In the genomic region with DNA sequence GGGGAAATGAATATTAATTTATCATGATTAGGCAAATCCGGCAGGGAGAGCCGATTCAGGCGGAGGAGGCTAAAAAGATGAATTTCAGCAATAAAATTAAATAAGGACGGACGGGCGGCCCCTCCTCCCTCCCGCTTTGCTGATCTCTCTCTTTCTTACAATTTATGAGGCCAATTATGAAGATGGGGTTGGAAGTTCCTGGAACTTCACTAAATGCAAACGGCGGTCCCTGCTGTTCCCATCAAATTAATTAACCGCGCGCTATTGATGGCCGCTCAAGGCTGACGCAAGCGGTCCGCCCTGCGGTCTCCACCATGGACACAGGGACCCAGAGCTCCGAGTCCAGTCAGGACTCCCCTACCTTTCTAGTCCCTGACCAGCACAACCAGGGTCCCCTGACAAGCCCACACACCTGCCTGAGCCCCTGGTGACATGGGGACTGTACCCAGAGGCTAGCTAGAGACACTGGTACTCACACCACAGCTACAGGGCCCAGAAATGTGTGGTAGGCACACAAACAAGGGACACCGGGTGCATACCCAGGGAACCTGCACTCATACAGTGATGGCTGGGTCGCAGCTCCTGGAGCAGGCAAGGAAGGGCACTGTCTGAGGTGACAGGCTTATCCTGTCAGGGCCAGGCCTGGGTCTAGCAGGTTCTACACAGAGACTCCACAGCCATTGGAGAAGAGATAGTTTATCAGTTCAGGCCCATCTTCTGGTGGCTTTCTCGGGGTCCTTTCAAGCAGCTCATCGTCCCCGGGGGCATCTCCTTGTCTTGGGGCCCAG, we compare ENCODE assay signal across 17 mouse cellular contexts. TPM values are rescaled to one million over a fixed set of nuclear protein-coding genes. Genes with fewer than 3 reads are reported as not detected.
DNase-seq lines count a peak whose midpoint lies in the region; ATAC-seq and TF ChIP-seq lines count a peak whose summit lies in the region.
"Had no signal": no experiment of that assay in that cellular context is flagged by ENCODE, and none has a peak within 500 bp of the region (broad histone marks: within the 10 kb centered on the region; RNA-seq: fewer than 3 reads in every experiment).

No protein-coding gene starts in this region.

- H3K36me3 ChIP-seq in forebrain, embryonic 10.5 days (replicated peaks): peaks cover 25% of the 10 kb centered on the region
- H3K36me3 ChIP-seq in forebrain, embryonic 15.5 days: no peaks in the 10 kb centered on the region
- peaks cover 9% of the 10 kb centered on the region; the same call in 1 of the 2 replicates for H3K36me3 ChIP-seq in kidney, embryonic 16.5 days (ENCODE audit: insufficient read depth, low read length)
- H3K36me3 ChIP-seq in neural tube, embryonic 12.5 days: peaks cover 21% of the 10 kb centered on the region

- intact Hi-C loops in heart, postnatal 25 days (cut with DNase I): loop anchor here (5.0 kb wide), 2 partner anchors 267 to 372 kb away; no protein-coding TSS in a partner anchor

- H3K9me3 ChIP-seq in forebrain, embryonic 10.5 days: no peaks in the 10 kb centered on the region
- no peaks in the 10 kb centered on the region for H3K9me3 ChIP-seq in forebrain, embryonic 15.5 days
- no peaks in the 10 kb centered on the region for H3K9me3 ChIP-seq in kidney, embryonic 16.5 days (ENCODE audit: low read length)
- H3K9me3 ChIP-seq in neural tube, embryonic 12.5 days: no peaks in the 10 kb centered on the region
- H3K9me3 ChIP-seq: hindbrain, embryonic 12.5 days had no signal

- H3K4me2 ChIP-seq in forebrain, embryonic 15.5 days (replicated peaks): no peak overlapping the region
- no peak overlapping the region for H3K4me2 ChIP-seq in kidney, embryonic 16.5 days (replicated peaks; ENCODE audit: low read depth, low read length)
- peak overlapping the region; percentile 20; the same call in 1 of the 2 replicates for H3K4me2 ChIP-seq in neural tube, embryonic 12.5 days (replicated peaks)
- H3K4me2 ChIP-seq: hindbrain, embryonic 12.5 days had no signal

- TF ChIP-seq CTCF in bone marrow macrophage, adult 2 months (IDR thresholded peaks at IDR 0.05; ENCODE audit: low read depth, low read length): no peak

- ATAC-seq in forebrain, embryonic 15.5 days (replicated peaks): no peak
- no peak for ATAC-seq in kidney, embryonic 16.5 days (ENCODE audit: low FRiP score, low TSS enrichment)
- no peak for ATAC-seq in neural tube, embryonic 12.5 days (ENCODE audit: low FRiP score, low read depth)
- ATAC-seq: Patski had no signal

- peaks cover 62% of the 10 kb centered on the region for H3K27me3 ChIP-seq in forebrain, embryonic 10.5 days (ENCODE audit: poor library complexity, severe bottlenecking)
- H3K27me3 ChIP-seq in forebrain, embryonic 15.5 days: peaks cover 27% of the 10 kb centered on the region
- H3K27me3 ChIP-seq in kidney, embryonic 16.5 days (ENCODE audit: insufficient read depth, low read length): peaks cover 18% of the 10 kb centered on the region
- H3K27me3 ChIP-seq in neural tube, embryonic 12.5 days (replicated peaks): peaks cover 41% of the 10 kb centered on the region

- no peak overlapping the region for H3K4me3 ChIP-seq in forebrain, embryonic 10.5 days
- H3K4me3 ChIP-seq in forebrain, embryonic 15.5 days: no peak overlapping the region
- H3K4me3 ChIP-seq in kidney, embryonic 16.5 days (ENCODE audit: low read length): no peak overlapping the region
- H3K4me3 ChIP-seq in bone marrow macrophage, adult 2 months (ENCODE audit: insufficient read depth, low read length): no peak overlapping the region
- no peak overlapping the region for H3K4me3 ChIP-seq in neural tube, embryonic 12.5 days
- H3K4me3 ChIP-seq: hindbrain, embryonic 12.5 days had no signal

- H3K27ac ChIP-seq in forebrain, embryonic 10.5 days: peak overlapping the region; percentile 68; the same call in 1 of the 2 replicates
- H3K27ac ChIP-seq in forebrain, embryonic 15.5 days (replicated peaks): no peak overlapping the region
- no peak overlapping the region for H3K27ac ChIP-seq in kidney, embryonic 16.5 days (ENCODE audit: low read length)
- 0 out of 2 replicates have a peak overlapping the region, but pooled peaks have one; percentile 27 for H3K27ac ChIP-seq in bone marrow macrophage, adult 2 months (ENCODE audit: insufficient read depth, low read depth, low read length)
- no peak overlapping the region for H3K27ac ChIP-seq in neural tube, embryonic 12.5 days
- H3K27ac ChIP-seq: hindbrain, embryonic 12.5 days; macrophage had no signal

- TF ChIP-seq POLR2A in bone marrow macrophage, adult 2 months (IDR thresholded peaks at IDR 0.05; ENCODE audit: borderline replicate concordance, low read depth, low read length): no peak

- peaks cover 36% of the 10 kb centered on the region for H3K4me1 ChIP-seq in forebrain, embryonic 10.5 days
- H3K4me1 ChIP-seq in forebrain, embryonic 15.5 days: peaks cover 7% of the 10 kb centered on the region
- H3K4me1 ChIP-seq in kidney, embryonic 16.5 days (ENCODE audit: insufficient read depth, low read length): peaks cover 26% of the 10 kb centered on the region
- H3K4me1 ChIP-seq in bone marrow macrophage, adult 2 months (ENCODE audit: control insufficient read depth, insufficient read depth, low read length): peaks cover 13% of the 10 kb centered on the region
- peaks cover 29% of the 10 kb centered on the region for H3K4me1 ChIP-seq in neural tube, embryonic 12.5 days

- no peak for DNase-seq in forebrain, embryonic 10.5 days (ENCODE audit: extremely low spot score, low spot score)
- peak; percentile 58 for DNase-seq in kidney, postnatal 10 days
- DNase-seq in frontal cortex, adult 2 months (ENCODE audit: extremely low spot score in 1 of 2, low spot score in 1 of 2): no peak
- DNase-seq in heart, postnatal 25 days (ENCODE audit: low spot score): no peak
- DNase-seq: adrenal gland, postnatal 36 days; cerebellum, adult 9-11 months; kidney, adult 11 months; lung, adult 2 months; midbrain, embryonic 14.5 days; thymus, postnatal 14 days had no signal

- no peak overlapping the region for H3K9ac ChIP-seq in forebrain, embryonic 15.5 days (replicated peaks)
- no peak overlapping the region for H3K9ac ChIP-seq in kidney, embryonic 16.5 days (replicated peaks; ENCODE audit: low read length)
- H3K9ac ChIP-seq in neural tube, embryonic 12.5 days: no peak overlapping the region
- H3K9ac ChIP-seq: hindbrain, embryonic 12.5 days had no signal

- WGBS in forebrain, embryonic 10.5 days: 82% methylated on average over 23 of the region's 23 CpGs
- WGBS in forebrain, embryonic 15.5 days: 57% methylated on average over 23 of the region's 23 CpGs
- 44% methylated on average over 23 of the region's 23 CpGs for WGBS in kidney, embryonic 16.5 days
- WGBS in neural tube, embryonic 12.5 days: 50% methylated on average over 23 of the region's 23 CpGs

RNA-seq across cellular contexts. Expression of a gene that starts 11.0 kb away (rescaled TPM):
- polyA plus RNA-seq in forebrain, embryonic 10.5 days (2016; fragmentation: Nextera tagmentation; extraction: Ambion mirVana): 25.7 and 26.6 TPM in 2 replicates
- 14.6 and 15.5 TPM in 2 replicates for polyA plus RNA-seq in forebrain, embryonic 15.5 days (2015; fragmentation: Nextera tagmentation; extraction: Ambion mirVana)
- 20.4 and 21.9 TPM in 2 replicates for polyA plus RNA-seq in kidney, embryonic 16.5 days (2015; fragmentation: Nextera tagmentation; extraction: Ambion mirVana)
- 9.3 and 10.1 TPM in 2 replicates for polyA plus RNA-seq in bone marrow macrophage, adult 2 months (2012; ENCODE audit: insufficient read depth, insufficient read length, missing spikeins)
- 15.3 and 16.3 TPM in 2 replicates for polyA plus RNA-seq in neural tube, embryonic 12.5 days (2016; fragmentation: Nextera tagmentation; extraction: Ambion mirVana)
- polyA plus RNA-seq in frontal cortex, adult 2 months (2012; rRNA removed): 8.9 and 10.7 TPM in 2 replicates
- 10 to 100 TPM in 1 of 2 experiments, 1 to 10 TPM in 1; 9.3 to 10.2 TPM for total RNA-seq in heart, postnatal 25 days (2021)

RNA-seq across cellular contexts. Expression of a gene that starts 11.1 kb away (rescaled TPM):
- polyA plus RNA-seq in forebrain, embryonic 10.5 days (2016; fragmentation: Nextera tagmentation; extraction: Ambion mirVana): 52.1 and 53.5 TPM in 2 replicates
- 43.4 and 46.9 TPM in 2 replicates for polyA plus RNA-seq in forebrain, embryonic 15.5 days (2015; fragmentation: Nextera tagmentation; extraction: Ambion mirVana)
- polyA plus RNA-seq in kidney, embryonic 16.5 days (2015; fragmentation: Nextera tagmentation; extraction: Ambion mirVana): 52.4 and 52.9 TPM in 2 replicates
- 35.3 and 36.0 TPM in 2 replicates for polyA plus RNA-seq in bone marrow macrophage, adult 2 months (2012; ENCODE audit: insufficient read depth, insufficient read length, missing spikeins)
- polyA plus RNA-seq in neural tube, embryonic 12.5 days (2016; fragmentation: Nextera tagmentation; extraction: Ambion mirVana): 52.7 and 54.5 TPM in 2 replicates
- polyA plus RNA-seq in frontal cortex, adult 2 months (2012; rRNA removed): 51.8 and 52.6 TPM in 2 replicates
- 10 to 100 TPM; 19.5 to 21.5 TPM for total RNA-seq in heart, postnatal 25 days (2021)

Comparison
In these comparisons a context has a peak if more than half of its experiments do, and no peak if none do; other contexts are left out.
1. H3K27ac ChIP-seq: peak in forebrain, embryonic 10.5 days (single experiment) and bone marrow macrophage, adult 2 months (single experiment); none in forebrain, embryonic 15.5 days (single experiment), kidney, embryonic 16.5 days (single experiment) and neural tube, embryonic 12.5 days (single experiment).